Mouse (Mus musculus) gastrocnemius, postnatal 25 days (tissue): ENCODE measurements around the gene Atp2b2. TPM values are rescaled to one million over a fixed set of nuclear protein-coding genes. Genes with fewer than 3 reads are reported as not detected.

Source experiments
- DNase-seq: peaks from one replicate; pipeline ENCODE4 v3.0.0; 2022
- long read RNA-seq, 2 experiments: library from polyadenylated mRNA; stranded (forward); transcript quantifications; one replicate each; pipeline ENCODE4 v2.0.0; 2021
- total RNA-seq, 2 experiments: library from RNA; stranded (reverse); gene quantifications; 1 replicate in 1 of 2; 2 replicates in 1 of 2; pipeline ENCODE4 v1.2.3; 2021

The Atp2b2 gene
- total RNA-seq = under 1 TPM; 0.24 to 0.33 TPM
- long read RNA-seq, experiment 1 = 0 reads
- long read RNA-seq, experiment 2 = 0 reads

DNA sequence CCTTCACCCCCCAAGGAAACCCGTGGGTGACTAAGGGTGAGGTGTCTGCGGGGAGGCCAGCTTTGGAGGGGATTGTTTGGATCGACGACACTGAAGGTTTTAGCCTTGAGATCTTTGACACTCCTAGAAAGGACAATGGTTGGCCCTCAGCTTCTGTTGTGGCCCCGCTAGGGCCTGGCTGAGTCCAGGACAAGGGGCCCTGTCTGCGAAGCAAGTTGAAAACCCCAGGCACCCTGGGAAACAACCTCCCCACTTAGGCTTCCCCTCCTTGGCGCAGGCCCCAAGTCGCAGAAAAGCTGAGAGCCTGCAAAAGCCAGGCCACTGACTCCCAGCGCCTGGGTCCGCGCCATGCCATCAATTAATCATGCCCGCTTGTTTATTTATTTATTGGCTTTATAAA is at the start of gene Atp2b2:
Gene Atp2b2, minus strand, starts transcription at position 282 of the 400 bp plus-strand sequence.
- DNase-seq = no peak

- DNase-seq = no peak
Observed at GRCm38 (mm10) chr6:114089626-114090025, 47.2 kb upstream of the Atp2b2 start.

- no peak for DNase-seq
Observed at GRCm38 (mm10) chr6:114087106-114087505, 44.7 kb upstream of the Atp2b2 start.

- no peak for DNase-seq
Observed at GRCm38 (mm10) chr6:114078556-114078955, 36.1 kb upstream of the Atp2b2 start.

DNA sequence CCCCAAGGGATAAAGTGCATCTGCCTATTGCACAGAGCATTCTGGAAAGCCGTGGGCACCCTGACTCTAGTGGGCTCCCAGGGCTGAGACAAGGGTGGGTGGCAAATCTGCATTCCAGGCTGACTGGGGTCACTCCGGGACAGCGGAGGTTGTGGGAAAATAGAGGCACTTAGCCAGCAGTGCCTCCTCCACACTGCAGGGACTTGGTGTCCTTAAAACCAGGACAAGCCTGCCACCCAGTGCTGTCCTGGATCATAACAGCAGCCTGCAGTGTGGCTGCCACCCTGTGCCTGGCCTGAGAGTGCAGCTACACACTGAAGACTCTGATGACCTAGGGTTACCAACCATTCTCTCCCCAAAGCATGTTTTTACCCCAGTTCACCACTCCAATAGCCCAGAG is 34.1 kb upstream of the Atp2b2 start:
- no peak for DNase-seq

- no peak for DNase-seq
Observed at GRCm38 (mm10) chr6:114076061-114076460, 33.6 kb upstream of the Atp2b2 start.

- DNase-seq = no peak
Observed at GRCm38 (mm10) chr6:114074929-114075328, 32.5 kb upstream of the Atp2b2 start.

DNA sequence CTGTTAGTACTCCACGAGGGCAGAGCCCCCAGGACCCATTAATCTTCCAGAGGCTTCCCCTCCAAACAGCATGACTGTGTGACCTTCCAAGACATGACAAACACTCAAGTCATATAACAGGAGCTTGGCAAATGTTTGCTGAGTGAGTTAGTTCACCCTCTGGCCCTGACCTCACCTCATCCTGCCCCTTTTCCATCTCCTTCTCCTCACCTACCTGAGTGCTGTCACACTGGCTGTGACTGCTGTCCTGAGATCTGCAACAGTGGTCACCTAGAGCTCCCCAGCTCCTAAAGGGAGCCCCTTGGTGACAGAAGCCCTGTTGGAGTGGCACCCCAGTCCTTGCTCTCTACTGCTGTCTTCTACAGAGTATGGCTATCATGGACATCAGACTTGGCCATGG is 31.8 kb upstream of the Atp2b2 start:
- no peak for DNase-seq

DNA sequence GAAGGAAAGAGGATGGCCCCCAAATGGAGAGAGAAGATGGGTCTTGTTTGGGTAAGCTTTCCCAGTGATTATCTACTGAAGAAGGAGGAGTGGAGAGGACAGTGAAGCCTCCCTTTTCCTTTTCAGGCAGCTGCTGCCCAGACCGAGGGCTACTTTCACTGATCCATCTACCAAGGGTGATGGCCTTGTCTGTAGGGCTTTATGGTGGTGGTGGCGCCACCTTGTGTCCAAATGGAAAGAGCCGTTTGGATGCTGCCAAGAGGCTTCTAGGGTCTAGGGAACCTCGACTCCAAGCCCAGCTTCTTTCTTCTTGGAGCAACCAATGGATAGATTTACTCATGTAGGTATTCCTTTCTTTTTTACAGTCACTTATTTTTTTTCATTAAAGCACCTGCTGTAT is 29.2 kb upstream of the Atp2b2 start:
- no peak for DNase-seq

DNA sequence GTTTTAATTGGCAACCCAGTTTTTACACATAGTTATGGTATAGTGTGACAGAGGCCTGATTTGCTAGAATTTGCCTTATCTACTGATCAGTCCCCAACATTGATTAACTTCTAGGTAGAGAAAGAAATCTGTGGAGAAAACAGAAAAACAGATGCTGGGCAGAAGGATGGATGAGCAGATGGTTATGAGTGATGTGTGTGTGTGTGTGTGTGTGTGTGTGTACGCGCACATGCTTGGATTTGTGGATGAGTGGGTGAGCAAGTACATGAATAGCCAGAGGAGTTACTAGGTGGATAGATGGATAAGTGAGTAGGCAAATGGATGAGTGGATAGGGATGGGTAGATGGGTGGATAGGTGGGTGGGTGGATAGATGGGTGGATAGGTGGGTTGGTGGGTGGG is 20.7 kb upstream of the Atp2b2 start:
- no peak for DNase-seq

- no peak for DNase-seq
Observed at GRCm38 (mm10) chr6:114062688-114063087, 20.3 kb upstream of the Atp2b2 start.

- DNase-seq = no peak
Observed at GRCm38 (mm10) chr6:114059206-114059605, 16.8 kb upstream of the Atp2b2 start.

DNA sequence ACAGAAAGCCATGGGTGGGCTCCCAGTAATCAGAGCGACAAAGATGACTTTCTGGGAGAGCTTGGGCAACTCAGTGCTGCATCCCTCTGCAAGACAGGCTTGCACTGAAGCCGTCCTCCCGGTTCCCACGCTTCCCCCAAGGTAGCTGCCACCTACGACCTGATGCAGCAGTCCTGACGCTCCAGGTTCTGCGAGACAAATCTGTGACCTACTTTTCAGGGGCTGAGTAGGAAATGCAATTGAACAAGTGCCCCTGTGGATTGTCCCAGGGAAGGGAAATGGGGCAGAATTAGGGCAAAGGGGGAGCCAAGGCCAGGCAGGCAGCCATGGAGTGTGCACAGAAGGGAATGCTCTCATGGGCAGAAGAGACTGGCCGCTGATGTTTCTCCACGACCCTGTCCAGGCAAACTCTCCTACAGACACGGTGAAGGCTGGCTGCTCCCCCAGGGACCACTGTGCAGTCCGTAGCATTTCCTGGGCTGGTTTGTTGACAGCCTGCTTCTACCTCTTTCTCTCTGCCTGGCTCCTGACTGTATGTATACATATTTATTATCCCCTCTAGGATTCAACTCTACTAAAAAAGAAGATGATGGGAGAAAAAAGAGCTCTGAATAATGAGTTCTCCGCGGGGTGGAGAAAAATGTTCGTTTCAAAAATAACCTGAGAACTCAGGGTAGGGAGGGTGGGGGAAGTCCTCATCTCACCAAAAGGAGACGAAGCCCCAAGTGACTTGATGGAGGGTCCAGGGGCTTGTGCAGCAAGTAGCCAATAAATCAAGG is 15.8 kb upstream of the Atp2b2 start:
- DNase-seq = no peak

GRCm38 (mm10) chr6:114055311-114055710 is 12.9 kb upstream of the Atp2b2 start:
- DNase-seq = no peak

- no peak for DNase-seq
Observed at GRCm38 (mm10) chr6:114044962-114045361, 2.5 kb upstream of the Atp2b2 start.

DNA sequence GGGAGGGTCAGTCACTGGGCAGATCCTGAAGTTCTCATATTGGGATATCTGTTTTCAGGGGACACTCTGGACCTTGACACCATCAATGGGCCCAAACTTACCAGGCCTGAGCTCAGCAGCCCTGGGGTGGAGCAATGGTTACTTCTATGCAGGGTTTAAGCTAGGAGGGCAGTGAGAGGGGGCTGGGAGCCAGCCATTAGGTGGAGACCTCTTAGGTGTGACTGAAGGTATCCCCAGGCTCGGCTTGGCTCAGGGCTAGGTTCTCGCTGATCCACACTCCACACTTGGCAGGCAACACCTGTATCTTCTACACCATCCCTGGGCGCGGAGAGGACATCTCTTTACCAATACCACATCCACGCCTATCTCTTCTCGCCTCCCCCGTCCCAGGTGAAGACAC is 423 bp upstream of the Atp2b2 start:
- no peak for DNase-seq

DNA sequence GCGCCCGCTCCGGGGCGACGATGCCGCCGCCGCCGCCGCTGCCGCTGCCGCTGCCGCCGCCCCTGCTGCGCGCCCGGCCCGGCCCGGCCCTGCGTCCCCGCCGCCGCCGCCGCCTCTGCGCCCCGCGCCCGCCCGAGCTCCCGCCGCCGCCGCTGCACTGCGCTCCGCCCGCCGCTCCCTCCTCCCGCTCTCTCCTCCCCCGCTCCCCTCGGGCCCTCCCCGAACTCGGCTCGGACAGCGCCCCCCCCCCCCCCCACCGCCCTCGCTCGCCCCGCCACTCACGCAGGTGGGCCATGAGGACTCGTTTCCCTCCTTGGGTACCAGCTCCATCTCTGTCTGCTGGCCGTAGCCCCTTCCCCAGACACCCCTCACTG is 515 bp downstream of the Atp2b2 start:
- DNase-seq = no peak

DNA sequence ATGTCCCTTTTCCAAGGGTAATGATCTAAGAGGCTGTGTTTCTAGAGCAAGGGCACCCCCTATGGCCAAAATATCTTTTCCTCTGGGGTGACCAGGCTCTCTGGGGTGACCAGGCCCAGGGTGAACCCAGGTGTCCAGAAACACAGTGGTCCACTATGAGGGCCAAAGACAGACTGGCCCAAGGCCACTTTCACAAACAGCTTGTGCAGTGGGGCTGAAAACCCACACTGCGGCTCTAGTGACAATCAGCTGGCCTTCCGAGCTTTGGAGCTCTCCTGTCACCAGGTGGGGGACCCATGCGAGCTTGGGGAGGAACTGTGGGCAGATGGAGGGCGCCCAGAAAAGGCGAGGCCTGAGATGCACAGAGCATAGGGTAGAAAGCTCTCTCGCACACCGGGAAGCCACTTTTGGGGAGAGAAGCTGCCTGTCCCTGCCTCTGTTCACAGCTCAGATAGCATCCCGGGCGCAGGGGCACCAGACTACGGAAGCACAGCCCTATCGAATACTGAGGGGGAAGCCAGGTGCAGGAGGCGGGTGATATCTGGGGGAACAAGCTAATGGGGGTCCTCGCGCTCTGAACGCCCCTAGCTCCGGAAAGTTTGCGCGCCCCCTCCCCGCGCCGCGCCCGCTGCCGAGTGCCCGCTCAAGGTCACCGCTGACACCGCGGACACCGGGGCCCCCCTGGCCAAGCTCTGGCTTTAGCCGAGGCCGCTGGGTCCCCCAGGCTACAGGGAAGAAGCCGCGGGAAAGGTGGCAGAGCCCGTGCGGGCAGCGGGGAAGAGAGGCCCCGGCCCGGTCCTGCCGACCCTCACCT is 1.1 kb downstream of the Atp2b2 start:
- DNase-seq = no peak

GRCm38 (mm10) chr6:114035704-114036103 is 6.7 kb downstream of the Atp2b2 start:
- no peak for DNase-seq

DNA sequence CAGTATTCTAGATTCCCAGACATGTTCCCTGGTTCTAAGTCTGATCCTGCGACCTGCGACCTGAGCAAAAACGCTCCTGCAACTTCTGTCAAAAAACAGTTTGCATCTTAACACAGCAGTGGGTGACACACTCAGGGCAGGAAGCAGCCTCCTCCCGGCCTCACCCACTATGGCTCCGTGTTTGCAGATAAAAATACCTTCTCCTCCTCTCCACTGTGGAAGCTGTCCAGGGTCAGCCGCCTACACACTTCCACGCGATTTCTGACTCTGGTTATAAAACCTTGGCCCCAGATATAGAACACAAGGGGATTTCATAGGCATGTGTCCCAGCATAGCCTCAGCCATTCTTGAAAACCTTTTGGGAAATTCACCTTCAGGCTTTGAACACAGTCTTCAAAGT is 9.6 kb downstream of the Atp2b2 start:
- no peak for DNase-seq

GRCm38 (mm10) chr6:114023794-114024193 is 18.6 kb downstream of the Atp2b2 start:
- no peak for DNase-seq

- DNase-seq = no peak
Observed at GRCm38 (mm10) chr6:114022104-114022503, 20.3 kb downstream of the Atp2b2 start.

DNA sequence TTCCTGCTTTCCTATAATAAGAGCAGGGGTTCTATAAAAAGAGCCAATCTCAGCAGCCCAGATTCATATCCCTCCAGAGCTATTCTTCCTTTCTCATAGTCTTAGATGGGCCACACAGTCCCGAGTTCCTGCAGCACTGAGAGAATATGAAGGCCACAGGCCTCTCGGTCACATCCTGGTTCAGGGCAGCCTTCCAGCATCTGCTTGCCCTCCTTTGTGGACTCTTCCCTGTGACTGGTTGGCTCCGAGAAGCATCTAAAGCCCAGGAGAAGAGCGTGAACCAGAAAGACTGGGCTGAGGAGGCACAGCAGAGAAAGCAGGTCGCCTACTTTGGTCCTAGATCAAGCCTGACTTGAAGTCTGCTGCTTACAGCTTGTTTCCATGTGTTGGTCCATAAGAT is 28.6 kb downstream of the Atp2b2 start:
- DNase-seq = no peak

DNA sequence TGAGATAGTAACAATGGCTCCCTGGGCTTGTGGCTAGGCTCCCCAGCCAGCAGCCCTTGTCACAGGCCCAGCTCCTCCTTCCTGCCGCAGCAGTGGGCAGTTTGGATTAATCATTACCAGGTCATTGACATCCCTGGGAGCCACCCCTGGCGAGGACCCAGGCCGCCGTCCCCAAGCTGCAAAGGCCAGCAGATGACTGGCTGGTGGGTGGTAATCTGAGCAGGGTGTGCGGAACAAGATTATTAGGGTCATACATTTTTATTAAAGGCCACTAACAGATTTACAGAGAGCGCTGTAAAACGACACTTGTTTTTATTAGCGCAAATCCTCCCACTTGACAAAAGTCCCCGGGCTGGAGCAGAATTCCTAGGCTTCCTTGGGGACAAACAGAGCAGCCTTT is 29.6 kb downstream of the Atp2b2 start:
- DNase-seq = peak; percentile 45
